Mouse (Mus musculus): ENCODE measurements at regions not wholly inside any gene's neighbourhood (a gene's known extent, or its start where the extent isn't known, plus 50 kb on each side); places are given as distances from the start of the nearest gene placed in this dataset.
A peak's percentile ranks its signal among the peaks of the same experiment; 100 is the strongest.
"Not testable (repeated sequence)": the region's sequence is repeated elsewhere in the genome, so short reads cannot be mapped to it uniquely, and the experiment has no call there.

GRCm38 (mm10) chr1:168660956-168661355, 228.9 kb upstream of the Pbx1 start:
- ATAC-seq (ENCODE audit: insufficient number of reproducible peaks, low FRiP score, low TSS enrichment, low read depth) = no peak
- Histone ChIP-seq H3K4me1 (no peaks in the 10 kb centered on the region), H3K27ac (replicated peaks) (no peak overlapping the region), H3K9ac (no peak overlapping the region), H3K9me3 (replicated peaks) (no peaks in the 10 kb centered on the region), H3K36me3 (no peaks in the 10 kb centered on the region), H3K27me3 (no peaks in the 10 kb centered on the region), H3K4me3 (replicated peaks) (no peak overlapping the region), H3K4me2 (replicated peaks) (no peak overlapping the region)
- 61% methylated on average over 7 of the region's 7 CpGs for whole genome bisulfite sequencing

GRCm38 (mm10) chr1:168659578-168659977, 227.5 kb upstream of the Pbx1 start:
- Histone ChIP-seq H3K36me3 (no peaks in the 10 kb centered on the region), H3K4me3 (replicated peaks) (no peak overlapping the region), H3K4me2 (replicated peaks) (no peak overlapping the region), H3K9me3 (replicated peaks) (no peaks in the 10 kb centered on the region), H3K4me1 (no peaks in the 10 kb centered on the region), H3K9ac (no peak overlapping the region), H3K27me3 (no peaks in the 10 kb centered on the region), H3K27ac (replicated peaks) (no peak overlapping the region)
- 75% methylated on average over 5 of the region's 5 CpGs for WGBS
- ATAC-seq (ENCODE audit: insufficient number of reproducible peaks, low FRiP score, low TSS enrichment, low read depth) = no peak

DNA sequence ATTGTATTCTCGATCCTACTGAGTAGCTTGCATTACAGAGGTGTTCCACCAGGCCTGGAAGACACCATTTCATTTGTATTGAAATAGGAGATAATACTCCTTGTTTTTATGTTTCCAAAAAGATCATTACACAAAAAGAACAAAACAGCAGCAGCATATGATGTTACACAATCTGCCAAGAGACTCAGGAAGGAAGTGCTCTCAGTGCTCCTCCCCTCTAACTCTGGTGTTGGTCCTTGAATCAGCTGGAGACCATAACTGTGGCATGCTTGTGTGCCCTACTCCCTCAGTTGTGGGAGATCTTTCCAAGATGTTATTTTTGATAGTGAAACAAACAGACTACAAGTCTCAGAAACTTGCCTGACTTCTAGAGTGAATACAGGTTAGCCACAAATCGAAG, 200.8 kb upstream of the Pbx1 start:
- H3K4me1 ChIP-seq = no peaks in the 10 kb centered on the region

GRCm38 (mm10) chr1:168631979-168632378, 199.9 kb upstream of the Pbx1 start:
- Histone ChIP-seq H3K27me3 (no peaks in the 10 kb centered on the region), H3K36me3 (no peaks in the 10 kb centered on the region), H3K4me3 (replicated peaks) (no peak overlapping the region), H3K4me2 (replicated peaks) (no peak overlapping the region), H3K9me3 (replicated peaks) (no peaks in the 10 kb centered on the region), H3K27ac (replicated peaks) (no peak overlapping the region), H3K4me1 (no peaks in the 10 kb centered on the region), H3K9ac (no peak overlapping the region)
- WGBS = 67% methylated on average over 2 of the region's 2 CpGs
- no peak for ATAC-seq (ENCODE audit: insufficient number of reproducible peaks, low FRiP score, low TSS enrichment, low read depth)

More for the DNA sequence above, 200.8 kb upstream of the Pbx1 start:
- H3K9me3 ChIP-seq (replicated peaks) = no peaks in the 10 kb centered on the region
- H3K9ac ChIP-seq = no peak overlapping the region
- no peaks in the 10 kb centered on the region for H3K36me3 ChIP-seq
- H3K27me3 ChIP-seq = no peaks in the 10 kb centered on the region
- H3K27ac ChIP-seq (replicated peaks) = no peak overlapping the region
- no peak overlapping the region for H3K4me2 ChIP-seq (replicated peaks)
- H3K4me3 ChIP-seq (replicated peaks) = no peak overlapping the region
- ATAC-seq (ENCODE audit: insufficient number of reproducible peaks, low FRiP score, low TSS enrichment, low read depth) = no peak
- whole genome bisulfite sequencing = 88% methylated on average over 2 of the region's 2 CpGs

DNA sequence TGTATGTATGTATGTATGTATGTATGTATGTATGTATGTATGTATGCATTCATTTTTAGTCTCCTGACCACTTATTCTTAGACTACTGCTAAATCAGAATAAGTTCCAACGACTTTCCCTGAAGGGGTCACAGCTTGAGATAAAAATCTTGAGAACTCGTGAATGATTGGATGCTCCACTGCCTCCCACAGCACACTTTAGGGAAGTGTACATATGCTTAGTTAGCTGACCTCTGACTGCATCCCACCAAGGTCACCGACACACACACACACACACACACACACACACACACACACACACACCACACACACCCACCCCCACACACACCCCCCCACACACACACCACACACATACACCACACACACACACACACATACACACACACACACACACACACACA, 169.9 kb upstream of the Pbx1 start:
- H3K4me3 ChIP-seq (replicated peaks); ATAC-seq (ENCODE audit: insufficient number of reproducible peaks, low FRiP score, low TSS enrichment, low read depth); H3K4me2 ChIP-seq (replicated peaks); H3K27ac ChIP-seq (replicated peaks); H3K9ac ChIP-seq; H3K27me3 ChIP-seq; H3K36me3 ChIP-seq; H3K9me3 ChIP-seq (replicated peaks): not testable (repeated sequence)
- peaks cover 14% of the 10 kb centered on the region for H3K4me1 ChIP-seq
- WGBS = 37% methylated on average over 2 of the region's 3 CpGs

- no peaks in the 10 kb centered on the region for H3K36me3 ChIP-seq
- no peak overlapping the region for H3K9ac ChIP-seq
- ATAC-seq (ENCODE audit: insufficient number of reproducible peaks, low FRiP score, low TSS enrichment, low read depth) = no peak
- no peak overlapping the region for H3K4me3 ChIP-seq (replicated peaks)
- H3K4me2 ChIP-seq (replicated peaks) = no peak overlapping the region
- no peaks in the 10 kb centered on the region for H3K27me3 ChIP-seq
- H3K4me1 ChIP-seq = peaks cover 14% of the 10 kb centered on the region
- no peaks in the 10 kb centered on the region for H3K9me3 ChIP-seq (replicated peaks)
- WGBS = 71% methylated on average over 6 of the region's 6 CpGs
- no peak overlapping the region for H3K27ac ChIP-seq (replicated peaks)
Observed at GRCm38 (mm10) chr1:168600461-168601160, 168.5 kb upstream of the Pbx1 start.

DNA sequence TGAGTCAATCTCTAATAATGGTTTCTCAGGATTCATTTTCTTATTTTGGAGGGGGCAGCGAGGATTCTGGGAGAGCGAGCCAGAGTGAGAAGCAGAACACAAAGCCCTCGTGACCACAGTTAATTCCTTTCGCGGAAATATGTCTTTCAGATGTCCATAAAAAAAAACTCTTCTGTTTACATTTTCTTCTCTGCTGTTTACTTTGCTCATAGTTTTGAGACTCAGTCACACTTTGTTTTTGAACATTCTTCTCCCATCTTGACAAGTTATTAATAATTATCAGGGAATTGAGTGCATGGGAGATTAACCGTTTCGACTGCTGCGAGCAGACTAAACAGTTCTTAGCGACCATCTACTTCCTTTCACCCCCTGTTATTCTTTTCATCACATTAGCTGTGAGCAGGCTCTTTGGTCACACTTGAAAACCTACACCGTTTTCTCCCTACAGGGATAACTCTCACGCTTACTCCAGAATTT, 166.2 kb upstream of the Pbx1 start:
- Histone ChIP-seq H3K27me3 (no peaks in the 10 kb centered on the region), H3K9ac (no peak overlapping the region), H3K36me3 (no peaks in the 10 kb centered on the region), H3K9me3 (replicated peaks) (no peaks in the 10 kb centered on the region), H3K4me3 (replicated peaks) (peak overlapping the region; percentile 21), H3K27ac (replicated peaks) (no peak overlapping the region), H3K4me2 (replicated peaks) (peak overlapping the region; percentile 40), H3K4me1 (peaks cover 14% of the 10 kb centered on the region)
- ATAC-seq (ENCODE audit: insufficient number of reproducible peaks, low FRiP score, low TSS enrichment, low read depth) = no peak
- WGBS = 6% methylated on average over 11 of the region's 11 CpGs

DNA sequence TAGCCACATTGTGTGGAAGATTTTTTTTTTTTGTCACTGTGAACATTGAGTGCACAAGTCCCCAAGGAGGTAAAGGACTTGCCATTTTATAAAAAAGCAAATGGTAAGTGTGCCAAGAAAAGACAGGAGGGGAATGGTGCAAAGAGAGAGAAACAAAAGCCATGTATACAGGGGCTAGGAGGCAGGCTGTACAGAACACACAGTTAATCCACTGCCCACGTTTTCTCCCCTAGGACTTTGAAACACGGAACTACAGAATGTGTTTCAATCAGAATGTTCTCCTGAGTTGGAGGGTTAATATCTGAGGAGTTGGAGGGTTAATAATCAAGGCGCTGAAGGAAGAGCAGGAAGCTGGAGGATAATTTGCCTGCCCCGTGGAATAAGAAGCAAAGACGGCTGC, 165.4 kb upstream of the Pbx1 start:
- H3K4me1 ChIP-seq = peaks cover 14% of the 10 kb centered on the region
- no peaks in the 10 kb centered on the region for H3K9me3 ChIP-seq (replicated peaks)
- no peaks in the 10 kb centered on the region for H3K27me3 ChIP-seq
- ATAC-seq (ENCODE audit: insufficient number of reproducible peaks, low FRiP score, low TSS enrichment, low read depth) = no peak
- peak overlapping the region; percentile 40 for H3K4me2 ChIP-seq (replicated peaks)
- no peak overlapping the region for H3K27ac ChIP-seq (replicated peaks)
- 0 out of 2 replicates have a peak overlapping the region, but pooled peaks have one; percentile 21 for H3K4me3 ChIP-seq (replicated peaks)
- 20% methylated on average over 5 of the region's 5 CpGs for WGBS
- no peaks in the 10 kb centered on the region for H3K36me3 ChIP-seq
- H3K9ac ChIP-seq = no peak overlapping the region

DNA sequence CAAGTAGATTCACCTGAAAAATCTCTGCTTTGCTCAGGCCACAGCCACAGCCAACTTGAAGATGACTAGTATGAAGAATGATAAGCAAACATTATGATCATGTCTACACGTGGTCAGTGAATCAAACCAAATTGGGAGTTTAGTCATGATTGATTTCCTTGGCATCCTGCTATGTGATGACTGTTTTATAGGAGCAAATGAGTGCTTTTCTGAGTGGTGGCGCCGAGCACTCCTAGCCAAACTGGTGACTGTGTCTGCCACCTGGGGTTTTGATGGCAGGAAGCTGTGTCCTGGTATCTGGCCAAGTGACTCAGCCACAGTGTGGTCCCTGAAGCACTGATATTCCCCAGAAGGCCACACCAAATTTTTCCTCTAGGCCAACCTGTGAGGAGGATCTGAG, 152.1 kb upstream of the Pbx1 start:
- whole genome bisulfite sequencing = 71% methylated on average over 3 of the region's 3 CpGs
- Histone ChIP-seq H3K4me2 (replicated peaks) (no peak overlapping the region), H3K4me1 (no peaks in the 10 kb centered on the region), H3K9me3 (replicated peaks) (no peaks in the 10 kb centered on the region), H3K27me3 (no peaks in the 10 kb centered on the region), H3K4me3 (replicated peaks) (no peak overlapping the region), H3K9ac (no peak overlapping the region), H3K36me3 (no peaks in the 10 kb centered on the region), H3K27ac (replicated peaks) (no peak overlapping the region)
- no peak for ATAC-seq (ENCODE audit: insufficient number of reproducible peaks, low FRiP score, low TSS enrichment, low read depth)

GRCm38 (mm10) chr1:168582434-168582833, 150.4 kb upstream of the Pbx1 start:
- no peaks in the 10 kb centered on the region for H3K27me3 ChIP-seq
- no peak overlapping the region for H3K9ac ChIP-seq
- no peaks in the 10 kb centered on the region for H3K4me1 ChIP-seq
- no peaks in the 10 kb centered on the region for H3K36me3 ChIP-seq
- 61% methylated on average over 5 of the region's 5 CpGs for WGBS
- H3K9me3 ChIP-seq (replicated peaks) = no peaks in the 10 kb centered on the region
- ATAC-seq (ENCODE audit: insufficient number of reproducible peaks, low FRiP score, low TSS enrichment, low read depth) = no peak
- no peak overlapping the region for H3K4me3 ChIP-seq (replicated peaks)
- no peak overlapping the region for H3K4me2 ChIP-seq (replicated peaks)
- no peak overlapping the region for H3K27ac ChIP-seq (replicated peaks)

DNA sequence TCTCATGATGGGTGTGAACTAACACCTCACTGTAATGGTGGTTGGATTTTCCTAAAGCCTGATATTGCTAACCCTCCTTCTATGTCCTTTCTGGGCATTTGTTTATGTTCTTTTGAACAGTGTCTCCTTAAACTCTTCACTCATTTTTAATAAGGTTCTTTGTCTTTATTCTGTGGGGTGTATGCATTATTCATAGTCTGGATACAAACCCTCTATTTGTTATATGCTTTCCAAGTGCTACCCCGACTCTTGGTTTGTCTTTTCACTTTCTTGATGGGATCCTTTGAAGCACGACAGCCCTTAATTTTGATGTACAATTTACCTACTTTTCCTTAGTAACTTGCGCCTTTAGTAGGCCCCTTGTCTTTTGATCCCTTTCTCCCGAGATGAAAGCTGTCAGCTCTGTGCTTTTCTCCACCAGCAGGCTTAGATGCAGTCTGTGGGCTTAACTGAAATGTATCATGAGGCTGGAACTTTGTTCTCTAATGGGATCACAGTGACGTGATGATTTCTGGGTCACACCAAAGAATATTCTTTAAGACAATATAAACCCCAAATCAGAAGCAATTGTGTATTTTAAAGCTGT, 138.0 kb upstream of the Pbx1 start:
- ATAC-seq (ENCODE audit: insufficient number of reproducible peaks, low FRiP score, low TSS enrichment, low read depth) = no peak
- WGBS = 52% methylated on average over 5 of the region's 5 CpGs
- H3K27me3 ChIP-seq = no peaks in the 10 kb centered on the region

GRCm38 (mm10) chr1:168552394-168552793, 120.3 kb upstream of the Pbx1 start:
- Histone ChIP-seq H3K4me1 (0 out of 2 replicates have a peak, but pooled peaks cover 7% of the 10 kb centered on the region), H3K36me3 (no peaks in the 10 kb centered on the region), H3K9ac (no peak overlapping the region), H3K4me3 (replicated peaks) (no peak overlapping the region), H3K9me3 (replicated peaks) (no peaks in the 10 kb centered on the region), H3K27me3 (no peaks in the 10 kb centered on the region), H3K27ac (replicated peaks) (no peak overlapping the region), H3K4me2 (replicated peaks) (no peak overlapping the region)
- no peak for ATAC-seq (ENCODE audit: insufficient number of reproducible peaks, low FRiP score, low TSS enrichment, low read depth)
- WGBS = 81% methylated on average over 3 of the region's 3 CpGs

More for the DNA sequence above, 138.0 kb upstream of the Pbx1 start:
- Histone ChIP-seq H3K4me2 (replicated peaks) (no peak overlapping the region), H3K36me3 (no peaks in the 10 kb centered on the region), H3K27ac (replicated peaks) (no peak overlapping the region), H3K9me3 (replicated peaks) (no peaks in the 10 kb centered on the region), H3K9ac (no peak overlapping the region), H3K4me1 (no peaks in the 10 kb centered on the region), H3K4me3 (replicated peaks) (no peak overlapping the region)
